Mouse (Mus musculus): ENCODE data around the gene Atp1a4. TPM values are rescaled to one million over a fixed set of nuclear protein-coding genes. Genes with fewer than 3 reads are reported as not detected.
A peak's percentile ranks its signal among the peaks of the same experiment; 100 is the strongest.

Gene Atp1a4
- not detected in 2 replicates for polyA plus RNA-seq (2014; fragmentation: Nextera tagmentation; extraction: Ambion mirVana)

GRCm38 (mm10) chr1:172258314-172258713 is at the start of gene Atp1a4:
TSS of gene Atp1a4 (minus strand) at chr1:172258414.
- Histone ChIP-seq H3K9ac (ENCODE audit: low read length) (no peak within 1 kb of the TSS), H3K27ac (ENCODE audit: low read depth) (no peak within 1 kb of the TSS), H3K36me3 (ENCODE audit: control insufficient read depth, insufficient read depth, low read length) (no peaks in the 10 kb centered on the region), H3K4me3 (ENCODE audit: low read depth, low read length) (no peak within 1 kb of the TSS), H3K9me3 (ENCODE audit: control insufficient read depth, low read length) (no peaks in the 10 kb centered on the region), H3K4me1 (replicated peaks; ENCODE audit: control insufficient read depth, insufficient read depth, low read length) (no peaks in the 10 kb centered on the region), H3K27me3 (replicated peaks; ENCODE audit: control insufficient read depth, insufficient read depth, low read length) (no peaks in the 10 kb centered on the region), H3K4me2 (ENCODE audit: low read length) (no peak within 1 kb of the TSS)
- DNase-seq (ENCODE audit: low spot score) (no peak), ATAC-seq (replicated peaks; ENCODE audit: low FRiP score, low TSS enrichment, low read depth) (no peak)
- 90% methylated on average over 6 of the region's 6 CpGs for WGBS

- Histone ChIP-seq H3K9ac (ENCODE audit: low read length) (no peak overlapping the region), H3K27ac (ENCODE audit: low read depth) (0 out of 2 replicates have a peak overlapping the region, but pooled peaks have one; percentile 51), H3K9me3 (ENCODE audit: control insufficient read depth, low read length) (no peaks in the 10 kb centered on the region), H3K36me3 (ENCODE audit: control insufficient read depth, insufficient read depth, low read length) (no peaks in the 10 kb centered on the region), H3K4me3 (ENCODE audit: low read depth, low read length) (no peak overlapping the region), H3K27me3 (replicated peaks; ENCODE audit: control insufficient read depth, insufficient read depth, low read length) (no peaks in the 10 kb centered on the region), H3K4me1 (replicated peaks; ENCODE audit: control insufficient read depth, insufficient read depth, low read length) (peaks cover 12% of the 10 kb centered on the region), H3K4me2 (ENCODE audit: low read length) (no peak overlapping the region)
- ATAC-seq (replicated peaks; ENCODE audit: low FRiP score, low TSS enrichment, low read depth) (no peak), DNase-seq (ENCODE audit: low spot score) (no peak)
- WGBS: 67% methylated on average over 10 of the region's 10 CpGs
These were observed 49.7 kb upstream of the Atp1a4 start for GRCm38 (mm10) chr1:172307936-172308335.

GRCm38 (mm10) chr1:172306885-172307284 is 48.7 kb upstream of the Atp1a4 start:
- no peaks in the 10 kb centered on the region for H3K9me3 ChIP-seq (ENCODE audit: control insufficient read depth, low read length)
- H3K27me3 ChIP-seq (replicated peaks; ENCODE audit: control insufficient read depth, insufficient read depth, low read length): no peaks in the 10 kb centered on the region
- ATAC-seq (replicated peaks; ENCODE audit: low FRiP score, low TSS enrichment, low read depth): no peak
- no peak overlapping the region for H3K27ac ChIP-seq (ENCODE audit: low read depth)
- no peak for DNase-seq (ENCODE audit: low spot score)
- H3K36me3 ChIP-seq (ENCODE audit: control insufficient read depth, insufficient read depth, low read length): no peaks in the 10 kb centered on the region
- no peak overlapping the region for H3K9ac ChIP-seq (ENCODE audit: low read length)
- no peak overlapping the region for H3K4me2 ChIP-seq (ENCODE audit: low read length)
- peaks cover 9% of the 10 kb centered on the region for H3K4me1 ChIP-seq (replicated peaks; ENCODE audit: control insufficient read depth, insufficient read depth, low read length)
- 83% methylated on average over 6 of the region's 6 CpGs for WGBS
- H3K4me3 ChIP-seq (ENCODE audit: low read depth, low read length): no peak overlapping the region

GRCm38 (mm10) chr1:172306196-172306595 is 48.0 kb upstream of the Atp1a4 start:
- Histone ChIP-seq H3K4me1 (replicated peaks; ENCODE audit: control insufficient read depth, insufficient read depth, low read length) (peaks cover 7% of the 10 kb centered on the region), H3K36me3 (ENCODE audit: control insufficient read depth, insufficient read depth, low read length) (no peaks in the 10 kb centered on the region), H3K27ac (ENCODE audit: low read depth) (no peak overlapping the region), H3K9ac (ENCODE audit: low read length) (no peak overlapping the region), H3K4me2 (ENCODE audit: low read length) (no peak overlapping the region), H3K27me3 (replicated peaks; ENCODE audit: control insufficient read depth, insufficient read depth, low read length) (no peaks in the 10 kb centered on the region), H3K4me3 (ENCODE audit: low read depth, low read length) (no peak overlapping the region), H3K9me3 (ENCODE audit: control insufficient read depth, low read length) (no peaks in the 10 kb centered on the region)
- no peak for ATAC-seq (replicated peaks; ENCODE audit: low FRiP score, low TSS enrichment, low read depth)
- WGBS: 81% methylated on average over 4 of the region's 4 CpGs
- no peak for DNase-seq (ENCODE audit: low spot score)

- Histone ChIP-seq H3K4me3 (ENCODE audit: low read depth, low read length) (no peak overlapping the region), H3K27me3 (replicated peaks; ENCODE audit: control insufficient read depth, insufficient read depth, low read length) (no peaks in the 10 kb centered on the region), H3K4me2 (ENCODE audit: low read length) (no peak overlapping the region), H3K9ac (ENCODE audit: low read length) (no peak overlapping the region), H3K27ac (ENCODE audit: low read depth) (no peak overlapping the region), H3K4me1 (replicated peaks; ENCODE audit: control insufficient read depth, insufficient read depth, low read length) (peaks cover 1% of the 10 kb centered on the region), H3K9me3 (ENCODE audit: control insufficient read depth, low read length) (no peaks in the 10 kb centered on the region), H3K36me3 (ENCODE audit: control insufficient read depth, insufficient read depth, low read length) (no peaks in the 10 kb centered on the region)
- DNase-seq (ENCODE audit: low spot score): no peak
- no peak for ATAC-seq (replicated peaks; ENCODE audit: low FRiP score, low TSS enrichment, low read depth)
- WGBS: 72% methylated on average over 3 of the region's 3 CpGs
These were observed 47.4 kb upstream of the Atp1a4 start for GRCm38 (mm10) chr1:172305635-172306034.

GRCm38 (mm10) chr1:172305153-172305552 is 46.9 kb upstream of the Atp1a4 start:
- H3K27ac ChIP-seq (ENCODE audit: low read depth): no peak overlapping the region
- 81% methylated on average over 2 of the region's 2 CpGs for WGBS

GRCm38 (mm10) chr1:172304443-172304842 is 46.2 kb upstream of the Atp1a4 start:
- Histone ChIP-seq H3K27ac (ENCODE audit: low read depth) (no peak overlapping the region), H3K9ac (ENCODE audit: low read length) (no peak overlapping the region), H3K4me2 (ENCODE audit: low read length) (no peak overlapping the region), H3K27me3 (replicated peaks; ENCODE audit: control insufficient read depth, insufficient read depth, low read length) (no peaks in the 10 kb centered on the region), H3K4me1 (replicated peaks; ENCODE audit: control insufficient read depth, insufficient read depth, low read length) (no peaks in the 10 kb centered on the region; the same call in 1 of the 2 replicates), H3K4me3 (ENCODE audit: low read depth, low read length) (no peak overlapping the region), H3K9me3 (ENCODE audit: control insufficient read depth, low read length) (no peaks in the 10 kb centered on the region), H3K36me3 (ENCODE audit: control insufficient read depth, insufficient read depth, low read length) (no peaks in the 10 kb centered on the region)
- 54% methylated on average over 6 of the region's 6 CpGs for WGBS
- ATAC-seq (replicated peaks; ENCODE audit: low FRiP score, low TSS enrichment, low read depth) (no peak), DNase-seq (ENCODE audit: low spot score) (no peak)

More at GRCm38 (mm10) chr1:172305153-172305552, 46.9 kb upstream of the Atp1a4 start:
- Histone ChIP-seq H3K9ac (ENCODE audit: low read length) (no peak overlapping the region), H3K4me1 (replicated peaks; ENCODE audit: control insufficient read depth, insufficient read depth, low read length) (no peaks in the 10 kb centered on the region; the same call in 1 of the 2 replicates), H3K4me3 (ENCODE audit: low read depth, low read length) (no peak overlapping the region), H3K36me3 (ENCODE audit: control insufficient read depth, insufficient read depth, low read length) (no peaks in the 10 kb centered on the region), H3K27me3 (replicated peaks; ENCODE audit: control insufficient read depth, insufficient read depth, low read length) (no peaks in the 10 kb centered on the region), H3K9me3 (ENCODE audit: control insufficient read depth, low read length) (no peaks in the 10 kb centered on the region), H3K4me2 (ENCODE audit: low read length) (no peak overlapping the region)
- no peak for DNase-seq (ENCODE audit: low spot score)
- no peak for ATAC-seq (replicated peaks; ENCODE audit: low FRiP score, low TSS enrichment, low read depth)

GRCm38 (mm10) chr1:172302851-172303250 is 44.6 kb upstream of the Atp1a4 start:
- no peak overlapping the region for H3K9ac ChIP-seq (ENCODE audit: low read length)
- no peak for DNase-seq (ENCODE audit: low spot score)
- no peaks in the 10 kb centered on the region for H3K9me3 ChIP-seq (ENCODE audit: control insufficient read depth, low read length)
- no peak overlapping the region for H3K4me3 ChIP-seq (ENCODE audit: low read depth, low read length)
- H3K4me2 ChIP-seq (ENCODE audit: low read length): no peak overlapping the region
- no peak for ATAC-seq (replicated peaks; ENCODE audit: low FRiP score, low TSS enrichment, low read depth)
- H3K27me3 ChIP-seq (replicated peaks; ENCODE audit: control insufficient read depth, insufficient read depth, low read length): no peaks in the 10 kb centered on the region
- peaks cover 5% of the 10 kb centered on the region; the same call in 1 of the 2 replicates for H3K4me1 ChIP-seq (replicated peaks; ENCODE audit: control insufficient read depth, insufficient read depth, low read length)
- H3K36me3 ChIP-seq (ENCODE audit: control insufficient read depth, insufficient read depth, low read length): no peaks in the 10 kb centered on the region
- H3K27ac ChIP-seq (ENCODE audit: low read depth): no peak overlapping the region
- 26% methylated on average over 6 of the region's 6 CpGs for WGBS

GRCm38 (mm10) chr1:172302311-172302710 is 44.1 kb upstream of the Atp1a4 start:
- DNase-seq (ENCODE audit: low spot score) (no peak), ATAC-seq (replicated peaks; ENCODE audit: low FRiP score, low TSS enrichment, low read depth) (no peak)
- no peaks in the 10 kb centered on the region for H3K9me3 ChIP-seq (ENCODE audit: control insufficient read depth, low read length)
- H3K27me3 ChIP-seq (replicated peaks; ENCODE audit: control insufficient read depth, insufficient read depth, low read length): no peaks in the 10 kb centered on the region
- no peak overlapping the region for H3K4me3 ChIP-seq (ENCODE audit: low read depth, low read length)
- H3K36me3 ChIP-seq (ENCODE audit: control insufficient read depth, insufficient read depth, low read length): no peaks in the 10 kb centered on the region
- H3K27ac ChIP-seq (ENCODE audit: low read depth): no peak overlapping the region
- no peak overlapping the region for H3K4me2 ChIP-seq (ENCODE audit: low read length)
- no peak overlapping the region for H3K9ac ChIP-seq (ENCODE audit: low read length)
- H3K4me1 ChIP-seq (replicated peaks; ENCODE audit: control insufficient read depth, insufficient read depth, low read length): peaks cover 10% of the 10 kb centered on the region; the same call in 1 of the 2 replicates
- 71% methylated on average over 3 of the region's 3 CpGs for WGBS
